Mouse (Mus musculus) E14TG2a.4 (cell line): Measurements from ENCODE around the gene Zfhx3.

Experiments used
- CTCF ChIP-seq: conservative IDR thresholded peaks from 2 replicates; pipeline ENCODE4 v1.5.1; 2014; ENCODE audit warnings: low read length
- POU5F1 ChIP-seq: IDR thresholded peaks from 2 replicates; pipeline ENCODE4 v1.6.1; 2014; ENCODE audit warnings: low read length, borderline replicate concordance

DNA sequence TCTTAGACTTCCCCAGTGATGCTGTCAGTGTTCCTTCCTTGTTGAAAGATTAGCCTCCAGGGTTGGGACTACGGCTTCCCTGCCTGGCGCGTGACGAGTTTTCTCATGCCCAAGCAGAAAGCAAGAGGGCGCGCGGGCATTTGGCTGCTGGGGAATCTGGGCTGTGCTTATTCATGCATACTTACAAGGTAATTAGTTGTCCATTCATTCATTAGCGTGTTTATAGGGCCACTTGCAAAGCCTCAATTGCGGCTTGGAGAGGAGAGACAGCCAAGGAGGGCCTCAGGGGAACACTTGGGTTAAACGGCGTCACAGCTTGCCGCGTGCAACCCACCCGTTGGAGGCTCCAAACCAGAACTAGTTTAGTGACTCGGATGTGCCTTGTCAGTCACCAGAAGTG is 44.2 kb downstream of the Zfhx3 start:
- TF ChIP-seq CTCF (no peak), POU5F1 (no peak)
